Mouse (Mus musculus): ENCODE results near the gene Fgfr2.
A peak's percentile ranks its signal among the peaks of the same experiment; 100 is the strongest.
"Not testable (repeated sequence)": the region's sequence is repeated elsewhere in the genome, so short reads cannot be mapped to it uniquely, and the experiment has no call there.

Gene Fgfr2

GRCm38 (mm10) chr7:131146214-131146613 lies 1976.9 kb downstream of the Fgfr2 start, which contains the start of gene 4933402N03Rik:
Gene 4933402N03Rik (minus strand): TSS chr7:131146314.
- no peaks in the 10 kb centered on the region for H3K27me3 ChIP-seq (ENCODE audit: insufficient read depth, low read length)
- no peaks in the 10 kb centered on the region for H3K9me3 ChIP-seq (ENCODE audit: low read length)
- no peaks in the 10 kb centered on the region for H3K36me3 ChIP-seq (ENCODE audit: insufficient read depth, low read length)
- TF ChIP-seq CTCF (conservative IDR thresholded peaks at IDR 0.05; ENCODE audit: low read length) = no peak
- no peak for TF ChIP-seq POU5F1 (IDR thresholded peaks at IDR 0.05; ENCODE audit: borderline replicate concordance, low read length)
- TF ChIP-seq NANOG (IDR thresholded peaks at IDR 0.05; ENCODE audit: borderline replicate concordance, low read length) = no peak
- H3K4me1 ChIP-seq (replicated peaks; ENCODE audit: low read depth, low read length) = no peaks in the 10 kb centered on the region
- H3K4me3 ChIP-seq (replicated peaks; ENCODE audit: low read length) = no peak within 1 kb of the TSS

- Histone ChIP-seq H3K27me3 (ENCODE audit: insufficient read depth, low read length) (no peaks in the 10 kb centered on the region), H3K4me3 (replicated peaks; ENCODE audit: low read length) (no peak overlapping the region), H3K36me3 (ENCODE audit: insufficient read depth, low read length) (no peaks in the 10 kb centered on the region), H3K9me3 (ENCODE audit: low read length) (peaks cover 46% of the 10 kb centered on the region), H3K4me1 (replicated peaks; ENCODE audit: low read depth, low read length) (no peaks in the 10 kb centered on the region)
- TF ChIP-seq POU5F1 (IDR thresholded peaks at IDR 0.05; ENCODE audit: borderline replicate concordance, low read length) (no peak), CTCF (conservative IDR thresholded peaks at IDR 0.05; ENCODE audit: low read length) (no peak), NANOG (IDR thresholded peaks at IDR 0.05; ENCODE audit: borderline replicate concordance, low read length) (no peak)
Measured at GRCm38 (mm10) chr7:131133181-131133580, 1990.0 kb downstream of the Fgfr2 start.

GRCm38 (mm10) chr7:131130021-131130420 lies 1993.1 kb downstream of the Fgfr2 start:
- Histone ChIP-seq H3K27me3 (ENCODE audit: insufficient read depth, low read length) (no peaks in the 10 kb centered on the region), H3K4me3 (replicated peaks; ENCODE audit: low read length) (no peak overlapping the region), H3K9me3 (ENCODE audit: low read length) (peaks cover 36% of the 10 kb centered on the region), H3K4me1 (replicated peaks; ENCODE audit: low read depth, low read length) (no peaks in the 10 kb centered on the region), H3K36me3 (ENCODE audit: insufficient read depth, low read length) (no peaks in the 10 kb centered on the region)
- TF ChIP-seq NANOG (IDR thresholded peaks at IDR 0.05; ENCODE audit: borderline replicate concordance, low read length) (no peak), POU5F1 (IDR thresholded peaks at IDR 0.05; ENCODE audit: borderline replicate concordance, low read length) (no peak)

DNA sequence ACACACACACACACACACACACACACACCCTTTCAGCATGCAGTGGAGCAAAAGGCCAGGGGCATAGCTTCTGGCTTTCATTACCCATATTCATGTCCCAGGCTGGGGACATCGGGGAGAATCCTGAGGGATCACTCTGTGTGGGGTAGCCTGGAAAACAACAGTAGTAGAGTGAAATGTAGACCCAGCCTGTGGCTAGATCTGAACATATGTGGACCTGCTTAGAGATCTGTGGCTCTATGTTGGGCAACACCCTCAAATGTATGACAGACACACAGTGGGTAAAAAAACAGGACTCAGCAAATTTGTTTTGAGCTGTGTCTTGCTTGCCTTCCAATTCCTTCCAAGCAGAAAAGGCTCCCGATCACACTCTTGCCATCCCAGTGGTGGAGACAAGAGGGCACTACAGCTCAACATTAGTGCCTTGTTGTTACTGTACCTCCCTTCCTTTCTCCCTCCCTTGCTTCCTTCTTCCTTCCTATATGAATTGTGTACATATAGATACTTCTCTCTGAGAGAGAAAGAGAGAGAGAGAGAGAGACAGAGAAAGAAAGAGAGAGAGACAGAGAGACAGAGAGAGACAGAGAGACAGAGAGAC lies 2000.8 kb downstream of the Fgfr2 start:
- Histone ChIP-seq H3K27me3 (ENCODE audit: insufficient read depth, low read length) (no peaks in the 10 kb centered on the region), H3K36me3 (ENCODE audit: insufficient read depth, low read length) (no peaks in the 10 kb centered on the region), H3K4me3 (replicated peaks; ENCODE audit: low read length) (no peak overlapping the region), H3K4me1 (replicated peaks; ENCODE audit: low read depth, low read length) (no peaks in the 10 kb centered on the region), H3K9me3 (ENCODE audit: low read length) (peaks cover 20% of the 10 kb centered on the region)
- TF ChIP-seq NANOG (IDR thresholded peaks at IDR 0.05; ENCODE audit: borderline replicate concordance, low read length) (no peak), CTCF (conservative IDR thresholded peaks at IDR 0.05; ENCODE audit: low read length) (no peak), POU5F1 (IDR thresholded peaks at IDR 0.05; ENCODE audit: borderline replicate concordance, low read length) (no peak)

DNA sequence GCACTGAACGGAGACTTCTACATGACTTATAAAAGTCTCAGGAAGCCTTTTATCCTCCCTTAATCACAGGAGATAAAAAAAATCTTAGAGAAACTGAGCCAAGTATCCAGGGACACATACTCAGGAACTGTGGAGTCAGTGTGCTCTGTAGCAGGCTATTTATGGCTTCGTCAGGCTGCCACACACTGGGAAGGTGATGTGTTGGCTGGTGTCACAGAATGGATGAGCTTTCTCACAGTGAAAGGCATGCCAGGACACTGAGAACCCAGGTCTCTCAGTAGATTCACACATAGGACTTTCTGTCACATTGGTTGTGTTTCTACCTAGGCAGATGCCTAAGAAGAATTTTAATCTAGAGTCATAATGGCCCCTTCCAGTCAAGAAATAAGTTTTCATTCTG lies 2008.7 kb downstream of the Fgfr2 start:
- TF ChIP-seq NANOG (IDR thresholded peaks at IDR 0.05; ENCODE audit: borderline replicate concordance, low read length) = no peak
- no peak for TF ChIP-seq POU5F1 (IDR thresholded peaks at IDR 0.05; ENCODE audit: borderline replicate concordance, low read length)
- no peak for TF ChIP-seq CTCF (conservative IDR thresholded peaks at IDR 0.05; ENCODE audit: low read length)
- Histone ChIP-seq H3K27me3 (ENCODE audit: insufficient read depth, low read length) (no peaks in the 10 kb centered on the region), H3K9me3 (ENCODE audit: low read length) (no peaks in the 10 kb centered on the region), H3K36me3 (ENCODE audit: insufficient read depth, low read length) (no peaks in the 10 kb centered on the region), H3K4me1 (replicated peaks; ENCODE audit: low read depth, low read length) (no peaks in the 10 kb centered on the region), H3K4me3 (replicated peaks; ENCODE audit: low read length) (no peak overlapping the region)

- H3K9me3 ChIP-seq (ENCODE audit: low read length) = no peaks in the 10 kb centered on the region
- TF ChIP-seq NANOG (IDR thresholded peaks at IDR 0.05; ENCODE audit: borderline replicate concordance, low read length) = no peak
- TF ChIP-seq CTCF (conservative IDR thresholded peaks at IDR 0.05; ENCODE audit: low read length) = no peak
- TF ChIP-seq POU5F1 (IDR thresholded peaks at IDR 0.05; ENCODE audit: borderline replicate concordance, low read length) = no peak
- no peaks in the 10 kb centered on the region for H3K4me1 ChIP-seq (replicated peaks; ENCODE audit: low read depth, low read length)
- H3K4me3 ChIP-seq (replicated peaks; ENCODE audit: low read length) = no peak overlapping the region
- no peaks in the 10 kb centered on the region for H3K27me3 ChIP-seq (ENCODE audit: insufficient read depth, low read length)
- H3K36me3 ChIP-seq (ENCODE audit: insufficient read depth, low read length) = no peaks in the 10 kb centered on the region
Measured at GRCm38 (mm10) chr7:131113676-131114075, 2009.5 kb downstream of the Fgfr2 start.

- H3K27me3 ChIP-seq (ENCODE audit: insufficient read depth, low read length) = no peaks in the 10 kb centered on the region
Measured at GRCm38 (mm10) chr7:131112486-131112885, 2010.7 kb downstream of the Fgfr2 start.

GRCm38 (mm10) chr7:131082403-131082802 lies 2040.7 kb downstream of the Fgfr2 start:
- H3K9me3 ChIP-seq (ENCODE audit: low read length); H3K36me3 ChIP-seq (ENCODE audit: insufficient read depth, low read length); H3K4me3 ChIP-seq (replicated peaks; ENCODE audit: low read length); H3K4me1 ChIP-seq (replicated peaks; ENCODE audit: low read depth, low read length); H3K27me3 ChIP-seq (ENCODE audit: insufficient read depth, low read length): not testable (repeated sequence)

More at GRCm38 (mm10) chr7:131112486-131112885, 2010.7 kb downstream of the Fgfr2 start:
- H3K4me1 ChIP-seq (replicated peaks; ENCODE audit: low read depth, low read length) = no peaks in the 10 kb centered on the region
- TF ChIP-seq CTCF (conservative IDR thresholded peaks at IDR 0.05; ENCODE audit: low read length) (peak; percentile 83), NANOG (IDR thresholded peaks at IDR 0.05; ENCODE audit: borderline replicate concordance, low read length) (no peak), POU5F1 (IDR thresholded peaks at IDR 0.05; ENCODE audit: borderline replicate concordance, low read length) (no peak)
- no peaks in the 10 kb centered on the region for H3K36me3 ChIP-seq (ENCODE audit: insufficient read depth, low read length)
- H3K9me3 ChIP-seq (ENCODE audit: low read length) = peaks cover 10% of the 10 kb centered on the region
- no peak overlapping the region for H3K4me3 ChIP-seq (replicated peaks; ENCODE audit: low read length)

DNA sequence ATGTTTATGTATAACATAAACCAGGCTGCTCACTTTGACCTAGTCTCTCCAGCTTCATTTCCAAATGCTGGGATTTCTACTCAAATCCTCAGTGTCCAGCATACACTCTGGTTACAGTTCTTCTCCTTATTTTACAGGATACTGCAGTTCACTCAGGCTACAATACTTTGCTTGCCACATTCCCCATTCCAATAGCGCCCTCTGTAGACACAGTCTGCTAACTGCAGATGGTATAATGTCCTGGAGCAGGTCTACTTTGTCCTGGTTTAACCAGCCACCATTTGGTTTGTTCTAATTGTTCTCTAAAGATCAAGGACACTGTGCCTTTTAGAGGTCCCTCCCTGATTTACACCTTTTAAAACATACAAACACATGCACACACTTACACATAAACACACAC lies 2047.2 kb downstream of the Fgfr2 start:
- no peak for TF ChIP-seq POU5F1 (IDR thresholded peaks at IDR 0.05; ENCODE audit: borderline replicate concordance, low read length)
- TF ChIP-seq CTCF (conservative IDR thresholded peaks at IDR 0.05; ENCODE audit: low read length) = peak; percentile 38

DNA sequence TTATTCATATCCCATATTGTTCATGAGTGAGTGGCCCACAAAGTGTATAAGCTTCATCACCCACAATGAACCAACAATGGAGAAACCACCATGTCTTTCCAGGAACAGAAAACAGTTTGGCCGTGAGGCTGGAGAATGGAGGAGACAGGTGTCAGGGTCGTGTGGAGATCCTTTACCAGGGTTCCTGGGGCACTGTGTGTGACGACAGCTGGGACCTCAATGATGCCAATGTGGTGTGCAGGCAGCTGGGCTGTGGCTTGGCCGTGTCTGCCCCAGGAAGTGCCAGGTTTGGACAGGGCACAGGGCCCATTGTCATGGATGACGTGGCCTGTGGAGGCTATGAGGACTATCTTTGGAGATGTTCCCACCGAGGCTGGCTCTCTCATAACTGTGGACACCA lies 2049.1 kb downstream of the Fgfr2 start:
- not testable (repeated sequence) for H3K9me3 ChIP-seq (ENCODE audit: low read length); H3K27me3 ChIP-seq (ENCODE audit: insufficient read depth, low read length); H3K4me3 ChIP-seq (replicated peaks; ENCODE audit: low read length); H3K36me3 ChIP-seq (ENCODE audit: insufficient read depth, low read length); H3K4me1 ChIP-seq (replicated peaks; ENCODE audit: low read depth, low read length)

More for the DNA sequence above, 2047.2 kb downstream of the Fgfr2 start:
- Histone ChIP-seq H3K9me3 (ENCODE audit: low read length) (no peaks in the 10 kb centered on the region), H3K27me3 (ENCODE audit: insufficient read depth, low read length) (no peaks in the 10 kb centered on the region), H3K4me3 (replicated peaks; ENCODE audit: low read length) (no peak overlapping the region), H3K36me3 (ENCODE audit: insufficient read depth, low read length) (no peaks in the 10 kb centered on the region), H3K4me1 (replicated peaks; ENCODE audit: low read depth, low read length) (no peaks in the 10 kb centered on the region)

DNA sequence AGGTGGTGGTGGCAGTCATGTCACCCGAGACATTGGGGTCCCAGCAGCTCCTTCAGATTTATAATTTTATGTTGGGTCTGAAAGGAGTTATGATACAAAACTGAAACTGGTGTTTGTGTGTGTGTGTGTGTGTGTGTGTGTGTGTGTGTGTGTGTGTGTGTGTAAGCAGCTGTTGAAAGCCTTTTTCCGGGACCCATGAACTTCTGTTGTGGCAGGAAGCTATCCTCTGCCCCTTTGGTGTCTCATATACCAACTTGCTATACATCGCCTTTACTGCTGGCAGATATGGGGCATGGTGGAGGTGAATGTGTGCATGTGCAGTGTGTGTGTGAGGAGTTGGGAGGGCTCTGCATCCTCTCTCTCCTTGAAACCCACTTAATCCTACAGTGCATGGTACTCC lies 2049.7 kb downstream of the Fgfr2 start:
- not testable (repeated sequence) for H3K4me3 ChIP-seq (replicated peaks; ENCODE audit: low read length); H3K9me3 ChIP-seq (ENCODE audit: low read length)

More for the DNA sequence above, 2049.7 kb downstream of the Fgfr2 start:
- not testable (repeated sequence) for H3K4me1 ChIP-seq (replicated peaks; ENCODE audit: low read depth, low read length); H3K36me3 ChIP-seq (ENCODE audit: insufficient read depth, low read length); H3K27me3 ChIP-seq (ENCODE audit: insufficient read depth, low read length)

Measured in E14TG2a.4 (cell line).